Mouse (Mus musculus) induced T-regulatory cell, adult 2 months (primary cell): ENCODE measurements around the gene Kcnh2.
"Not testable (repeated sequence)": the region's sequence is repeated elsewhere in the genome, so short reads cannot be mapped to it uniquely, and the experiment has no call there.

Experiments
- DNase-seq: peaks from one replicate; pipeline ENCODE4 v3.0.0-alpha.2; 2012; ENCODE audit warnings: low read depth

The Kcnh2 gene

DNA sequence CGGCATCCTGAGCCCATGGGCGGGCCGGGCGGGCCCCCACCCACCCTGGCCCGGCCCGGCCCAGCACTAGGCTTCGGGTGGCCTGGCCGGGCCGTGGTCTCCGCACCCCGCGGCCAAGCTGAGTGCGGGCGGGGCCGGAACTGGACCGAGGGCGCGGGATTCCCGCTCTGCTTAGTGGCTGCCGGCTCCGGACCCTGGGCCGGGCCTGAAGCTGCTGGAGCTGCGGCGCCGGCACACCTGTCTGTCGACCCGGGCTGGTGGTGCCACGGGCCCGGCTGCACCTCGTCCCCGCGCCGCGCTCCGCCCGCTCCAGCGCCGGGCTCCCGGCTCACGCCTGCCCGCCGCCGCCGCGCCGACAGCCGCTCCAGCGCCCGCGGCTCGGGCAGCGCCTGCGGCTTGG is at the start of gene Kcnh2:
TSS of gene Kcnh2 (minus strand) at position 327 of the 400 bp plus-strand sequence.
- DNase-seq, result no peak

DNA sequence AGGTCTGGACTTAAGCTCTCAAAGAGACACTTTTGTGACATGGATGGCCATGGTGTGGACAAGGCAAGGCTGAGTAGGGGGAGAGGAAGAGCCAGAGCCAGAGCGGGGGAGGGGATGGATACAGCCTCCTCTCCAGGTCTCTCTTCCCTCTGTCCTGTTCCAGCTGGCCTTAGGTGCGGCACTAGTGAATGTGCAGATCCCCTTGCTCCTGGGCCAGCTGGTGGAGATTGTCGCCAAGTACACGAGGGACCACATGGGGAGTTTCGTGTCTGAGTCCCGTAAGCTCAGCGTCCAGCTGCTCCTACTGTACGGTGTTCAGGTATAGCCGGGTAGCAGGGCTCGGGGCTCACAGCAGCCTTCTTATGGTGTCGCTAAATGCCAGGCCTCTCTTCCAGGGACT is 49.0 kb upstream of the Kcnh2 start:
- no peak for DNase-seq

DNA sequence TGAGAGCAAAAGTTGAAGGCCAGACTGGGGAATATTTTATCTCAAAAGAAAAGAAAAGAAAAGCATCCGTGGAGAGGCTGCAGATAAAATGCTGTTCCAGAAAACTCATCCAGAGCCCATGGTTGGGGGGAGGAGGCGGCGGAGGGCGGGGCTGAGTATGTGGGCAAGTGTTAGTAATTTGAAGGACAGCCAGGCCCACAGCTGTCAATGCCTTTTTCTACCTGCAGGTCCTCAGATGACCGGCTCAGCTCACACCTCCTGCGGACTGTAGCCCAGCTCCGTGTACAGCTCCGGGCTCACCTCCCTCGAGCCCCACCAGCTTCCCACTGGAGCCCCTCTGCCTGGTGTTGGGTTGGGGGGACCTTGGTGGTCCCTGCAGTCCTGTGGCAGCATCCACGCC is 48.3 kb upstream of the Kcnh2 start:
- DNase-seq, result no peak

DNA sequence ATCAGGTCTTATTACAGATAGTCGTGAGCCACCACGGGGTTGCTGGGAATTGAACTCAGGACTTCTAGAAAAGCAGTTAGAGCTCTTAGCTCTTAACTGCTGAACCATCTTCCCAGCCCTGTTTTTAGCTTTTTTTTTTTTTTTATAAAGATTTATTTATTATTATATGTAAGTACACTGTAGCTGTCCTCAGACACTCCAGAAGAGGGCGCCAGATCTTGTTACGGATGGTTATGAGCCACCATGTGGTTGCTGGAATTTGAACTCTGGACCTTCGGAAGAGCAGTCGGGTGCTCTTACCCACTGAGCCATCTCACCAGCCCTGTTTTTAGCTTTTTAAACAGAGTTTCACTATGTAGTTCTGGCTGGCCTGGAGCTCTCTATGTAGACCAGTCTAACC is 44.9 kb upstream of the Kcnh2 start:
- not testable (repeated sequence) for DNase-seq

DNA sequence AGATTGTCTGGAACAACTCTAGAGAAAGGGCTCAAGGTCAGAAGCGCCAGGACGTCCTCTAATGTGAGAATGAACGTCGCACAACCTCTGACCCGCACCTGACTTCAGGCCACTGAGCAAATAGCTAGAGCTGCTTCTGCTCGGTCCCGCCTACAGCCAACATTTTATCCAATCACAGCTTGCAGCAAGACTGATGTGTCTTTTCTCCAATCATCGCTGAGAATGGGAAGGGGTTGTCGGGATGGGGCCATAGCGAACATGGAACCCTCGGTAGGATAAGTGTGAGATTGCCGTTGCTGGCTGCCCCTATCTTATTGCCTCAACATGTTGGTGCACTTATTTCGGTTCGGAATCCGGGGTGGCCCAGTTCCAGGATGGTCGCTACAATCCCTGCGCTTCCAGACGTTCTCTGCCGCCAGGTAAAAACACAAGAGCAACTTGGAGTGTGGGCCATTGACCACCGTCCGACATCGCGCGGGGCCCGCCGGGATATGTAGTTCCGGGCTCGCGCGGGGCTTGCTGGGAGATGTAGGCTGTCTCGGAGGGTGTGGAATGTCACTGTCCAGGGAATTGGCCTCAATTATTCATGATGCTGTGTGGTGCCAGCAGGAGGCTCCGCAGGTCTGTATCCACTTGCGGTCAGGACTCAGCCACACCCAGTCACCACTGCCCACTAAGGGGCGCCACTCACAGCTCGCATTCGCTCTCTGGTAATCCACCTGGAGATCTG is 42.9 kb upstream of the Kcnh2 start:
- peak; percentile 97 for DNase-seq

DNA sequence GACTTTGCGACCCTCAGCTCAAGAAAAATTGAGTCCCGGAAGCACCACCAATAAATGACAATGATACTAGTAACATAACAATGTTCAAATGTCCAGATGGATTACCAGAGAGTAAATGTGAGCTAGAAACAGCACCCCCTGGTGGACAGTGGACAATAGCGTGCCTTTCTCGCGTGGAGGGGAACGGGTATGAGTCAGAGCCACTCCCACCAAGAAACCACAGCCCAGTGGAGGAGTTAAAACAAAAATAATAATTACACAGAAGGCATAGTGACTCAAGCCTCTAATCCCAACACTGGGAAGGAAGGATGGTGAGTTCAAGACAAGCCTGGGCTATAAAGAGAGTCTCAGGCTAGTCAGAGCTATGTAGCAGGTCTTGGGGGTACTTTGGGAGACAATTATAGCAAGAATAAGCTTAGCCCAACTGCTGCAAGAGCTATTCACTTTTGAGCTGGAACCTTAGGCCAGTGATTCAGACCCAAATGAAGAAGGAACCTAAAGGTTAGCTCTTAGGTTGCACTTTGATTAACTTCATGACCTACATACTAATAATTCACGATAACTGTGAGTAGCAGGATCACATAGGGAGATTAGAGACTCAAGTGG is 42.1 kb upstream of the Kcnh2 start, which contains the start of gene Abcb8:
TSS of gene Abcb8 (plus strand) at position 272 of the 606 bp plus-strand sequence.
- DNase-seq, result peak; percentile 98

DNA sequence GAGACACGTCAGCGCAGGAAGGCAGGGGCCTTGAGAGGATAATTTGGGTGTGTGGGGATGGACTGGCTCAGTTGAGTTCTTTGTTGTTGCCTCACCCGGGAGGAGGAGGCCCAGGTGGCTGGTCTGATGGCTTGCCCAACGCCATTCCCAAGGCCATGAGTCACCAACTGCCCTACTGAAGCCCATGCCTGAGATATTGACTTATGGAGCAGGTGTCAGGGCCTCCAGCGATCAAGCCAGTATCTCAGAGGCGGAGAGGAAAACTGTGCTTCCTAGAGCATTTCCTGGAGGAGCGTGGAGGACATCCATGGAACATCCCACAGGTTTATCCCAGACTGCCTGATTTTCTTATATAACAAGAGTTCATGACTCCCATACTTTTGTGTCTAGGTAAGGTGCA is 41.3 kb upstream of the Kcnh2 start:
- DNase-seq, result no peak

DNA sequence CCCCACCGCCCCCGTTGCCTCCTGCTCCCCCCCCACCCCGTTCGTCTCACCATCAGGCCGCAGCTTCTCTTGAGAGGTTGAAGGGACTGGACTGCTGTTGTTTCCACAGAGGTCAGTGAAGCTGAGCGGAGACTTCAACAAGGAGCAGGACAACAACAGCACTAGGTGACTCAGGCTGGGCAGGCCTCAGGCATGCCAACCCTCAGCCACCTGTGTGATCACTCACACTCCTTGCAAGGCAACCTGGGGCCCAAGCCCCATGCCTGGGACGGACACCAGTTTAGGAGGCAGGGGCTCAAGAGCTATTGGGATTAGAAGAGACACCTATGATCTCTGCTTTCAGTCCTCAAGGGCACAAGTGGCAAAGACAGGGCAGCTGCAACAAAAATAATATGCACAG is 40.5 kb upstream of the Kcnh2 start, which contains the start of gene Atg9b:
TSS of gene Atg9b (minus strand) at position 280 of the 400 bp plus-strand sequence.
- DNase-seq, result no peak

DNA sequence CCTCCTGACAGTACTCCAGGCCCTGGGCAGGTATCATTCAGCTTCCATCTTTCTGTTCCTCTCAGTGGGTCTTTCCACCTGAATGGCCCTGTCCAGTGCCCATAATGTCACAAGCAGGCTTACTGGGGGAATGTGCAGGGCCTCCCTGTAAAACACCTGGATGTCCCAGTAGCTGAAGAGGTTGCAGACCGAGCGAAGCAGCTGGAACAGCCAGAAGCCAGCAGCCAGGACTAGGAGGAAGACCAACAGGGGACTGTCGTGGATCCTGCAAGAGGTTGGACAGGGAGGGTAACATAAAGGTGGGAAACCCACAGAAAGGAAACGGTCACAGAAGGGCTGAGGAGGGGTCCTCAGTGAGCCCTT is 38.2 kb upstream of the Kcnh2 start:
- DNase-seq, result no peak

DNA sequence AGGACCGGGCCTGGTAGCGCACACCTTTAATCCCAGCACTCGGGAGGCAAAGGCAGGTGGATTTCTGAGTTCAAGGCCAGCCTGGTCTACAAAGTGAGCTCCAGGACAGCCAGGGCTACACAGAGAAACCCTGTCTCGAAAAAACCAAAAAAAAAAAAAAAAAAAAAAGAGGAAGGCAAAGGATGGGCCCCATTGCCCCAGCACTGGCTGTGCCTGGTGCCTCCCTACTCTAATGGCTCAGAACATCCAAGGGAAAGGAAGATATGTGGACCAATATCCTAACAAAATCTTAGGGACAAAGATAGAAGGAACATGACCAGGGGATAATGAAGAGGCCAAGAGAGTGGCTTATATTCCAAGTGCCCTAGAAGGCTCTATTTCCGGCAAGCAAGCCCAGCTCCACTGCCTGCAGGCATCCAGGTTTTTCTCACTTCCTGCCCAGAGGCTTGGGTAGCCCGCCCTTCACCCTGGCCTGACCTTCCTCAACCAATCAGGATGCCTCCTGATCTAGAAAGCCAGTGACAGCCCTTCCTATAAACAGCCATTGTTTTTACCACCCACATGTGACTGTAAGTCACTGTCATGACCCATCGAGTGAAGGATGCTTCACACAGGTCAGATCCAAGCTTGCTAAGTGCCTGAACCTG is 37.7 kb upstream of the Kcnh2 start:
- DNase-seq, result peak; percentile 83

DNA sequence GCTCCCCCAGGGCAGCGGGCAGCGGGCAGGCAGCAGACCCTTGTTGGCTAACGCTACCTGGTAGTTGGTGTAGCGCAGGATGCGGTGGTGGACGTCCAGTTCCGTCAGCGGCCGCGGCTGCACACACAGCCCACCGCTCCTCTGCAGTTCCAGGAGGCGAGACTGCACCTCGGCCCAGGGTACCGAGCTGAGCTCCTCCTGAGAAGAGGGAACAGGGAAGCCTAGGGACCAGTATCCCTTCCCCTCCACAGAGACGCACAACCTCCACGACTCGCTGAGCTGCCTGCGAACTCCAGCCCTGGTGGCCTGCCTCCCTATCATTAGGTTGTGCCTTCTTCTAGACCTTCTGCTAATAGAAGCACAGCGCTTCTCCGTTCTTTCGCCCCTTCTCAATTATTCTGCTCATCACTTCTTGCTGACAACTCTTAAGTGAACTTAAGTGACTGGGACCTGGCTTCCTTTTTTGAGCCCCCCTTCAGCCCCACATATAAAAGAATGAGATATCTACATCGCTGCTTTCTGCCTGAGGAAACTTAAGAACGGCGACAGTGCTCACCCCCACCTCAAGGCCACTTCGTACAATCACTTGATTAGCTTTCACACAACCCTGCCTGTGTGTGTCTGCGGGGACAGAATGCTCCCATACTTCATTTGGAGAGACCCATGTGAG is 37.0 kb upstream of the Kcnh2 start:
- peak; percentile 25 for DNase-seq

DNA sequence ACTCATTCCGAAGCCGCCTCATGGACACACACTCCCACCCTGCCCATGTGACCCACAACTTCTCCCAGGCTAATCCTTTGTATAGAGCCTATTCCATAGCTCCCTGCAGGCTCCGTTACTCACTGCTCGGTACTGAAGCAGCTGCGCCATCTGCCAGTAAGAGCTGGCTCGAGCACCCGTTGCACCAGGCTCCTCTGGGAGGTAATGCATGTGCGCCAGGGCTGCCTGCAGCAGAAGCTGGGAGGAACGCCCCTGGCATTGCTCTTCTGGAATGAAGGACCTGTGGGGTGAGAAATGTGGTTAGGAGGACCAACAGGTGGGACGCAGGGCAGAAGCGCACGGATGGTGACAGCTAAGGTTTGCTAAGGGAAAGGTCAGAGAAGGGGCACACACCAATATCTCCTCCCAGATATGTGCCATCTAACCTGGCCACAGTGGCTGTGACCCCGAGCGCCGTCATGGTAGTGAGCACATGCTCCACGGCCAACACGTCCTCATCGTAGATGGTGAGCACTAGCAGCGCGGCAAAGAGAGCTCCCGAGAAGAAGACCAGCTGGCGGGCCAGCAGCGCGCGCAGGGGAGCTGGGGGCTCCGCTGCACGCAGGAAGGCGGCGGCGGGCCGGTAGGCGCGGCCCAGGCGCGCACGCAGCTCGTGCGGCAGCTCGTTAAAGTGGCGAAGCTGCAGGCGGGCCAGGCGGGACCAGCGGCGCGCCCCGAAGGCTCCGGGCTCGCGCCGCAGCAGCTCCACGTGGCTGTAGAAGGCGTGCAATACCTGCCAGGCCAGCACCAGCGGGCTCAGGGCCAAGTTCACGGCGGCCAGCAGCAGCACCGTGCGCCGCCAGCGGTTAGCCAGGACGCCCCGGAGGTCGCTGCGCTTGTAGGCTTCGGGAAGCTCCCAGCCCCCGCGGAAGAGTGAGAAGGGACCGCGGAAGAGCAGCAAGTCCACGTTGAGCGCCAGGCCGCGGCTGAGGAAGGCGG is 36.1 kb upstream of the Kcnh2 start:
- peak; percentile 73 for DNase-seq

DNA sequence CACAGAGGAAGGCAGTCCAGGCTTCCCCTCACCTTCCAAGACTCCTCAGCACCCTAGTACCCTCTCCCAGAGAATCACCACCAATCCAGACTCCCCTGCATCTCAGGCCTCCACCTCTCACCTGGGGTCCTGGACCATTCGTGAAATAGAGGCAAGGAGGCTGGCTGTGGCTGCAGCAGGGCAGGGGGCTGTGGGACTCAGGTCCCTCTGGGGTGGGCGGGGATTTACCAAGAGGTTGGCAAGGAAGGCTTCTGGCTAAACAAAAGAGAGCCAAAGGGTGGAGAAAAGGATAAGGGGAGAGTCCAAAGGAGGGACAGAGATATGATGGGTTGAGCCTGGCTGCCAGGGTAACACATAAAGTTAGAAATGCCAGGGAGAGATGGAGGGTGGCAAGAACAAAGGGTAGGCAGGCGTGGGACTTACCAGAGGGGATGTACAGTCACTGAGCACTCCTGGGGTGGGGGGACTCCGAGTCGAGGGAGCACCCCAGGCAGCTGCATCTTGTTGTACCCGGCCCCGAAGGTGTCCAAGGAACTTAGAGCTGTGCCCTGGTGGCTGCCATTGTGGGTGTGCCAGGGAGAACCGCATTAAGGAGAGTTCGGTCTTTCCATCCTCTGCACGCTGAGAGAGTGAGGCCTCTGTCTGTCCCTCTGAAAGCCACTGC is 34.6 kb upstream of the Kcnh2 start:
- DNase-seq, result no peak

DNA sequence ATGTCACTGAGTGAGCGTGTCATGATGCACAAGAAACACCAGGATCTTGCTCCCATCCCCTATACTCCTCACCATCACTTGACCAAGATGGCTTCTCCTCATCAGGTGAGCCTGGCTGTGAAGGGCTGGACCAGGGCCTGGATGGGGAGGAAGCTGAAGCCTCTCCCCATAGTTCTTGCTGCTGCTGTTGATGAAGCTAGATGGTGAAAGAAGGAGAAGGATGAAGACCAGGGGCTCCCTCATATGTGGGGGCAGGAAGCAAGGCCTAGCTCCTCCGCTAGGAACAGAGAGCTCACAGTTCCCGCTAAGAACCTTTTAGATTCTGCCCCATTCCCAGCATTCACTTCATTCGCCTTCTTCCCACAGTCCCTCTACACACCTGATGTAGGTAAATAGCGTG is 34.0 kb upstream of the Kcnh2 start:
- DNase-seq, result peak; percentile 23

DNA sequence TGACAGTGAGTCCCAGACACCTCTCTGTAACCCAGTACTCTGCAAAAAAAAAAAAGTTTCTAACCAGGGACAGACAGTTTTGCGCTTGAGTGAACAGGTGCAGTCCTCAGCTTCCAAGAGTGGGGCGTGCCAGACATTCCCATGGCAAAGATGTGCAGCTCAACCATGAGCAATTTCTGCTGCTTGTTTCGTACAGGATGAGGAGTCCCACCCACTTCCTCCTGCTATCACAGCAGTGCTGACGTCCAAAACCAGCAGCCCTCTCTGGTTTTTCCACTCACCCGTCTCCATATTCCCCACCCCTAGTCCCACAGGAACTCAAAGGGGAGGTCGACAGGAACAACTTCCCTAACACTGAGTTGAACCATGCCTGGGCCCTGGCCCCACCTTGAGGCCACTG is 33.0 kb upstream of the Kcnh2 start:
- peak; percentile 83 for DNase-seq

DNA sequence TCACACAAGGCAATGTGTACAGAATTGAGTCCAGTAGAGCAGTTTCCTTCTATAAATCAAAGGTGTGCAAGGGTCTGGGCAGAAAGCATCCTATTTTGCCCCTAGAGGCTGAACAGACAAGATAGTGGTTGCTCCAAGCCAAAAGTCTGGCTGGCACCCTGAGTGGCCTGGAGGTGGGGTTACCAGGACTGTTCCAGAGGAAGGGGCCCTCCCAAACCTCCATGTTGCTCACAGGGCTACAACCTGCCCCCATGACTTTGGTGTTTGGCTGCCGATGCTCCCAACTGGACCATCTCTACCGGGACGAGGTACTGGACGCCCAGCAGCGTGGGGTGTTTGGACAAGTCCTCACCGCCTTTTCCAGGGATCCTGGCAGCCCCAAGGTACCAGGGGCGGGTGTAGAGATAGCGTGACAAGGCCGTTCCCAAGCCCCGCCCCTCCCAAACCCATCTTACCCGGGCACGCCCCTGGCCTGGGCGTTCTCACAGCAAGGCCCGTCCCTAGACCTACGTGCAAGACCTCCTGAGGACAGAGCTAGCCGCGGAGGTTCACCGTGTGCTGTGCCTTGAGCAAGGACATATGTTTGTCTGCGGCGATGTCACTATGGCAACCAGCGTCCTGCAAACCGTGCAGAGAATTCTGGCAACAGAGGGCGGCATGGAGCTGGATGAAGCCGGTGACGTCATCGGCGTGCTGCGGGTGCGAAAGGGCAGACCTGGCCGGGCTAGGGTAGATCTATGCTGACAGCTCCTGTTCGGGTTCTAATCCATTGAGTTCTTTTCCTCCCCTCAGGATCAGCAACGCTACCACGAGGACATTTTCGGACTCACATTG is 31.8 kb upstream of the Kcnh2 start:
- peak; percentile 98 for DNase-seq

DNA sequence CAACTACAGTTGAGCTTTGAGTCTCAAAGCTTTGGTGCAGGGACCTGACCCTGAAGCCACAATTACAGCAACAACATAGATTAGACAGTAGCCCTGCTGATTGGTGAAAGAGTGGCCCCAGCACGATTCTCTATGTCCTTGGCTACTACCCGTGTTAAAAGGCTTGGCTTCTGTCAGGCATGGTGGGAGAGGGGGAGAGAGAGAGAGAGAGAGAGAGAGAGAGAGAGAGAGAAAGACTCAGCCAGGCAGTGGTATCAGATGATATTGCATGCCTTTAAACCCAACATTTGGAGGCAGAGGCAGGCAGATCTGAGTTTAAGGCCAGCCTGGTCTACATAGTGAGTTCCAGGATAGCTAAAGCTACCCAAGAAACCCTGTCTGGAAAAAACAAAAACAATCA is 30.6 kb upstream of the Kcnh2 start:
- no peak for DNase-seq

DNA sequence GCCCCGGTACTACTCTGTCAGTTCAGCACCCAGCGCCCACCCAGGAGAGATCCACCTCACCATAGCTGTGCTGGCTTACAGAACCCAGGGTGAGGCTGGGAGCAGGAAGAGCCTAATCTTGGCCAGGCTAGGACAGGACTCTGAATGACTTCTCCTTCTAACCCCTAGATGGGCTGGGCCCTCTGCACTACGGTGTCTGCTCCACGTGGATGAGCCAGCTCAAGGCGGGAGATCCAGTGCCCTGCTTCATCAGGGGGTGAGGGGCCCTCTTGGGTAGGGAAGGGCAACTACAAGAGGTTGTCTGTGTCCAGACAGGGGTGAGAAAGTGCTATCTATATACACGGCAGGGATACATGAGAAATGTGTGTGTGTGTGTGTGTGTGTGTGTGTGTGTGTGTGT is 30.1 kb upstream of the Kcnh2 start:
- no peak for DNase-seq

DNA sequence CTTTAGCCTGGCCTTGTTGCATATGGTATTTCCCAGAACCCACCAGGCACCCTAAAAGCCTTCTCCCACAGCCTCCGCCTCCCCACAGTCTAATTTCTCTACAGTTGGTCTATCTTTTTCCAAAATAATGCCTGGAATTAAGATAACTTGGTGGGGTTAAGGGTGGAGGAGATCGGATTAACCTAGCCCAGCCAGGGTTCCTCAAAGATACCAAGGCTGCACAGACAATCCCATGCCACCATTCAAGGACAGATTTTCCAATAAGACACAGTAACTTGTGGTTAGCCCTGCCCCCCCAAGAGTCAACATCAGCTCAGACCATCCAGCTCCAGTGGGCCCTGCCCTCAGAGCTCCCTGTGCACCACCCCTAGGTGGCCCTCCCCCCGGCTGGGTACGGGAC is 29.1 kb upstream of the Kcnh2 start:
- no peak for DNase-seq

DNA sequence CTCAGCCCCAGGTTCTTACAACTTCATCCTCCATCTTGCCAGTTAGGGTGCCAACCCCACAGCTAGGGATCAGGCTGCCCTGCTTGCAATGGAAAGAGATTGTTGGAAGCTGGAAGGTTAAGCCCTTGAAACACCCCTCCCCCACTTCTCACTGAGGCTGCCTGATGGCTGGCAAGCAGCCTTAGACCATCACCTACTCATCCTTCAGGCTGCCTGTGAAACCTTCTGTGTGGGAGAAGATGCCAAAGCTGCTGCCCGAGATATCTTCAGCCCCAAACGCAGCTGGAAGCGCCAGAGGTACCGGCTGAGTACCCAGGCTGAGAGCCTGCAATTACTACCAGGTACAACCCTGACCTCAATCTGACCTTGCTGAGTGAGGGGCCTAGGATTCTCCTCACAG is 28.1 kb upstream of the Kcnh2 start:
- no peak for DNase-seq
